Mouse (Mus musculus): ENCODE data around the gene Pla2g15. TPM values are rescaled to one million over a fixed set of nuclear protein-coding genes. Genes with fewer than 3 reads are reported as not detected.

Pla2g15 gene
- polyA plus RNA-seq, 1 experiment from 2014 or later = 13.5 TPM

DNA sequence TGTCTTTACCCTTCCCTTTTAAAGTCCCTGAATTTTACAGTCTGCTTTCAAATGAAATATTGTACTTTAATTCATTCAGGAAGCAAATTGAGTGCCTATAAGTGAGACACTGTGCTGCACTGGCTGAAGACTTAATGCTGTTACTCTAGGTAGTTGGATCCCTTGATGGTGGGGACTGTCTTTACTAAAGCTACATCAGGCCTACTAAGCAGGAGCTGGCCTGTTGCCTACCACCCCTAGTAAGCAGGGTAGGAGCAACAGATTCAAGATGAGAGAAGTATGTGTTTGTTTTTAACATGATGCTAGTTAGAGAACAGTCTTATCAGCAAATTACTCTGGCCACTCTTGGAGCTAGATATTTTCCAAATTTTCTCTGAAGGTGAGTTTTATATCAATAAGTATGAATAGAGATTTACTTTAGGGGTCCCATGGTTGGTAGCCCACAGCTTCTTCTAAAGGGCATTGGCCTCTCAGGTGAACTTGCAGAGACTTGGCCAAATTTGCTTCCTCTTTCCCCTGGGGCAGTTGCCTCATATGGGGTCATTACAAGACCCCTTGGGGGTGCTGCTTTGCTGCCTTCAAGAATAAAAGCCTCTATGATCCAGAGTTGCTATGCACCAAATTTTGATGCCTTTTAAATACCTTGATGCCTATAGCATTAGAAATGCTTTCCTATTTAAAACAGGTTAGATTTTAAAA is 20.8 kb upstream of the Pla2g15 start:
- DNase-seq (ENCODE audit: low spot score) = no peak
- H3K36me3 ChIP-seq = peaks cover 68% of the 10 kb centered on the region

DNA sequence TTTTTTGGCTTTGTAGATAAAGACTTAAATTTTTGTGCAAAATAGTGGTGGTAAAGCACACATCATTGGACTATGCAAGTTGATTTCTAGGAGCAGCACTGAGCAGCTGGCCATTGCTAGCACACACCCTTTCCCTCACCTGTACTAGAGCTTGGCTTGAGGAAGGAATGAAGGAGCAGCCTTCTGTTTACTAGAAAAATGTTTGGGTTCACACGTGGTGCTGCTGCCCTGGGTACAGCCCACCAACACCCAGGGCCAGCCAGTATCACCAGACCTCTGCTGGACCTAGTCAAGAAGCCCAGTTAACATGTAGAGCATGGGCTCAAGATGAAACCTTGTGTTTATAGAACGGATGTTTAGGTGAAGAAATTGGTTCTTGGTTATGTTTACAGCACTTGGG is 20.2 kb upstream of the Pla2g15 start:
- Histone ChIP-seq H3K36me3 (peaks cover 68% of the 10 kb centered on the region), H3K4me3 (no peak overlapping the region)
- 88% methylated on average over 2 of the region's 2 CpGs for WGBS

More for the DNA sequence above, 20.8 kb upstream of the Pla2g15 start:
- H3K27ac ChIP-seq (replicated peaks) = no peak overlapping the region
- no peaks in the 10 kb centered on the region for H3K9me3 ChIP-seq (replicated peaks)
- H3K4me3 ChIP-seq = no peak overlapping the region
- peaks cover 25% of the 10 kb centered on the region for H3K27me3 ChIP-seq (ENCODE audit: low read depth, poor library complexity, severe bottlenecking)
- H3K4me1 ChIP-seq = no peaks in the 10 kb centered on the region

DNA sequence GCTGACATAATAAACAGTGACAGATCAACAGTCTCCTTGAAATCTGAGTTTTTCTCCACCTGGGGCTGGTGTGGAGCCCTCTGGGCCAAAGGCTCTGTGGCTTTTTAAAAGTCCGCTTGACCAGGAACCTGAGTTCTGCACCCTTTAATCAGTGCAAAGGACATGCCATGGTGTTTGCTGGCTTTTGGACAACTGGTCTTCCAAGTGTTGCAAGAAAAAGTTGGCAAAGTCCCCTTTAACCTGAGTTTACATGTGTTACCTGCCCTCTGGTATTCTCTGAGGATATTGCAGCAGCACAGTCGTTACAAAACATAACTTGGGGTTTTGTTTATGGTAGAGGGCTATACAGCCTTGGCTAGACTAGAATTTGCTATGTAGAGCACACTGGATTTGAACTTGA is 19.7 kb upstream of the Pla2g15 start:
- WGBS = 87% methylated on average over 2 of the region's 2 CpGs
- peaks cover 68% of the 10 kb centered on the region for H3K36me3 ChIP-seq
- no peaks in the 10 kb centered on the region for H3K9me3 ChIP-seq (replicated peaks)
- H3K4me1 ChIP-seq = peaks cover 7% of the 10 kb centered on the region; the same call in 1 of the 2 replicates
- peaks cover 36% of the 10 kb centered on the region for H3K27me3 ChIP-seq (ENCODE audit: low read depth, poor library complexity, severe bottlenecking)
- no peak overlapping the region for H3K27ac ChIP-seq (replicated peaks)
- H3K4me3 ChIP-seq = no peak overlapping the region
- DNase-seq (ENCODE audit: low spot score) = no peak

More for the DNA sequence above, 20.2 kb upstream of the Pla2g15 start:
- DNase-seq (ENCODE audit: low spot score) = no peak
- H3K27ac ChIP-seq (replicated peaks) = no peak overlapping the region
- peaks cover 4% of the 10 kb centered on the region; the same call in 1 of the 2 replicates for H3K4me1 ChIP-seq
- H3K9me3 ChIP-seq (replicated peaks) = no peaks in the 10 kb centered on the region
- peaks cover 31% of the 10 kb centered on the region for H3K27me3 ChIP-seq (ENCODE audit: low read depth, poor library complexity, severe bottlenecking)

DNA sequence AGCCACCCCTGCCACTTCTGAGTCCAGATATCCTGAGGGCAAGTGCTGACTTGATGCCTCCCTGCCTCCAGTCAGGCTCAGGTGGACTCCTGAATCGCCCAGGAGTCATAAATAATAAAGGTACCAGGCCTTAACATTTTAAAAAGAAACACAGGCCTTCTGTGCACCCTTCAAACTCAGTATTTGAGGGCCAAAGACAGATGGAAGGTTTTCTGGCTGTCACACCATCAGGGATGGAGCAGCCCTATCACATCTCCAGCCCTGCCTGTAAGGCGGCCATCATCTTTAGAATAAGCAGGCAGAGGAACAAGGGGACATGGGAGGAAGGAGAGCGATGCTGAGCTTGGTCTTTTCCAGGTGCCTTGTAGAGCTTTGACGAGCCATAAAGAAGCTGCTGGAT is 19.2 kb upstream of the Pla2g15 start:
- Histone ChIP-seq H3K36me3 (peaks cover 67% of the 10 kb centered on the region), H3K27ac (replicated peaks) (no peak overlapping the region), H3K9me3 (replicated peaks) (no peaks in the 10 kb centered on the region), H3K4me3 (no peak overlapping the region), H3K4me1 (peaks cover 12% of the 10 kb centered on the region), H3K27me3 (ENCODE audit: low read depth, poor library complexity, severe bottlenecking) (peaks cover 41% of the 10 kb centered on the region)
- DNase-seq (ENCODE audit: low spot score) = no peak
- 97% methylated on average over 4 of the region's 4 CpGs for WGBS

DNA sequence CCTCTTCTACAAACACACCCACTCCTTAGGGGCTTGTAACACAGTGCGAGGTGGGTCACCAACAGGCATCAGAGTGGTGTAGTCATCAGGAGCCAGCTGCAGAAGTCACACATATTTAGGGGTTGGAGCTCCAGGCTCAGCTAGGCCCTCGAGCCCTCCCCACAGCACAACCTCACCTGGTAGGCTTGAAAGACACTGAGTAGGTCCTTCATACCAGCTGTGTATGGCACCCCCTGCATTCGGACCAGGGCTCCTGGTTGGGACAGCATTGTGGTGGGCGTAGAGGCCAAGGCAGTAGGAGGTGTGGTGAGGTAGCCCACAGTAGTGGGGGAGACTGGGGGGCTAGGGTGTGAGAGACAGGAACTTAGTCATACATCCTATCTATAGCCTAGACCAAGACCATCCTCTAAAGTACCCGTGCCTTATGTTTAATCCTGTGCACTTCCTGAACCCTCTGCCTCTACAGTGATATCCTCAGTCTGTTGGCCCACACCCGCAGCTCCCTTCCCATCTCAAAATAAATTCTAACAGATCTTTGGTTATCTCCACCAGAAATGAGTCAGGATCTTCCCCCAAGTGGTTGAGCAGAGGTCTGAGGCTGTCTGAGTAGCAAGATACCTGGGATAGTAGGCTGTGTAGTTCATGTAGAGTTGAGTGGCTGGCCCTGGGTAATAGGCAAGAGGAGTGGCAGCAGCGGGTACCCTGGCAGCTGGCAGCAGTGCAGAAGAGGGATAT is 18.5 kb upstream of the Pla2g15 start:
- Histone ChIP-seq H3K36me3 (peaks cover 64% of the 10 kb centered on the region), H3K9me3 (replicated peaks) (no peaks in the 10 kb centered on the region)
- 93% methylated on average over 7 of the region's 7 CpGs for WGBS

DNA sequence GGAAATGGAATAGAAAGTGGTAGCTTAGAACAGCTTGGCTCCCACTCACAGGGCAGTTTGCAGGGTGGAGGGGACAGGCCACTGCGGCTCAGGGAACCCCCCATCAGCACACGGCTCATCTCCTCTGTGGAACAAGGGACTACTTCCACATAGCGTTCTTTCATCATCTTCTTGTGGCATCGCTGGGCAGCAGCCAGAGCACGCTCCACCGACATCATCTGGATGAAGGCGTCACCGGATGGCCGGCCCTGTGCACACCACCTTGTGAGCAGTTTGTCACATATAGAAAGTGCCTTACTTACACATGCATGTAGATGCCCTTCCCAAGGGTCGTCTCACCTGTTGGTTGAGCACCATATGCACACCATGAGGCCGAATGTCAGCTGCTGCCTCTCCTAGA is 17.8 kb upstream of the Pla2g15 start:
- Histone ChIP-seq H3K36me3 (peaks cover 57% of the 10 kb centered on the region), H3K9me3 (replicated peaks) (no peaks in the 10 kb centered on the region), H3K4me1 (peaks cover 26% of the 10 kb centered on the region), H3K4me3 (no peak overlapping the region), H3K27ac (replicated peaks) (no peak overlapping the region), H3K27me3 (ENCODE audit: low read depth, poor library complexity, severe bottlenecking) (peaks cover 54% of the 10 kb centered on the region)
- 92% methylated on average over 11 of the region's 11 CpGs for WGBS
- no peak for DNase-seq (ENCODE audit: low spot score)

More for the DNA sequence above, 18.5 kb upstream of the Pla2g15 start:
- Histone ChIP-seq H3K27me3 (ENCODE audit: low read depth, poor library complexity, severe bottlenecking) (peaks cover 47% of the 10 kb centered on the region), H3K4me3 (no peak overlapping the region), H3K4me1 (peaks cover 18% of the 10 kb centered on the region), H3K27ac (replicated peaks) (no peak overlapping the region)
- DNase-seq (ENCODE audit: low spot score) = no peak

DNA sequence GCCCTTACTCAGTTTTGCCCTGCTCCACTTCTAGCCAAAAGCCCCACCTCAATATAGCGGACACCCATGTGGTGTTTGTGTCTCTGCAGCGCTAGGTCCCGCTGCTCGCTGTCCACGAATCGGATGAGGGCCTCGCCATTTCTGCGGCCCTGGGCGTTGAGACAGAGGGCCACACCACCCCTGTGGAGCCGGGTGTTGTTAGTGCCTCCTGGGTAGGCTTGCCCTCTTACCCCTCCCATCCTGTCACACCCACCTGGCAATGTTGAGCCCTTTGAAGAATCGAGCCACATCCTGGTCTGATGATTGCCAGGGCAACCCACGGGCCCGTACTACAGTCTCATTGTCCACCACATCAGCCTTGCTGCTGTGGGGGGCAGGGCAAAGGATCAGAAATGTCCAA is 16.7 kb upstream of the Pla2g15 start:
- peaks cover 37% of the 10 kb centered on the region for H3K4me1 ChIP-seq
- H3K4me3 ChIP-seq = no peak overlapping the region
- H3K36me3 ChIP-seq = peaks cover 48% of the 10 kb centered on the region
- H3K27me3 ChIP-seq (ENCODE audit: low read depth, poor library complexity, severe bottlenecking) = peaks cover 66% of the 10 kb centered on the region
- DNase-seq (ENCODE audit: low spot score) = no peak
- H3K27ac ChIP-seq (replicated peaks) = no peak overlapping the region
- 74% methylated on average over 13 of the region's 13 CpGs for WGBS
- no peaks in the 10 kb centered on the region for H3K9me3 ChIP-seq (replicated peaks)

DNA sequence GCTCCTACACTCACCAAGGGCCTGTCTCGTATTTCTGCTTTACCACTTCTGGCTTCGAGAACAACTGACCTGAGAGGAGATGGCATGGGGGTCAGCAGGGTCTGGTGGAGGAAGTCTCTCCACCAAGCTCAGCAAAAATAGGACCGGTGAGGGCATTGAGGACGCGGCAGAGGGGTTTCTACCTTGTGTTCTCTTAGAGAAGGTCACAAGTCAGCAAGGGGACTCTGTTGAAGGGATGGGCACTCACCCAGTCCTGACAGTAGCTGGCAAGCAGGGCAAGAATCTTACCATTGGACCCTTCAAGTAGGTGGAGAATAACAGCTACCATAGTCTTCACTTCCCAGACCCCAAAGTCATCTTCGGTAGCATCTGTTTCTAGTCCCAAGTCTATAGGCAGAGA is 16.3 kb upstream of the Pla2g15 start:
- peaks cover 70% of the 10 kb centered on the region for H3K27me3 ChIP-seq (ENCODE audit: low read depth, poor library complexity, severe bottlenecking)
- no peaks in the 10 kb centered on the region for H3K9me3 ChIP-seq (replicated peaks)
- peaks cover 44% of the 10 kb centered on the region for H3K36me3 ChIP-seq
- 75% methylated on average over 6 of the region's 6 CpGs for WGBS
- H3K4me1 ChIP-seq = peaks cover 37% of the 10 kb centered on the region
- DNase-seq (ENCODE audit: low spot score) = no peak
- no peak overlapping the region for H3K27ac ChIP-seq (replicated peaks)
- H3K4me3 ChIP-seq = no peak overlapping the region

DNA sequence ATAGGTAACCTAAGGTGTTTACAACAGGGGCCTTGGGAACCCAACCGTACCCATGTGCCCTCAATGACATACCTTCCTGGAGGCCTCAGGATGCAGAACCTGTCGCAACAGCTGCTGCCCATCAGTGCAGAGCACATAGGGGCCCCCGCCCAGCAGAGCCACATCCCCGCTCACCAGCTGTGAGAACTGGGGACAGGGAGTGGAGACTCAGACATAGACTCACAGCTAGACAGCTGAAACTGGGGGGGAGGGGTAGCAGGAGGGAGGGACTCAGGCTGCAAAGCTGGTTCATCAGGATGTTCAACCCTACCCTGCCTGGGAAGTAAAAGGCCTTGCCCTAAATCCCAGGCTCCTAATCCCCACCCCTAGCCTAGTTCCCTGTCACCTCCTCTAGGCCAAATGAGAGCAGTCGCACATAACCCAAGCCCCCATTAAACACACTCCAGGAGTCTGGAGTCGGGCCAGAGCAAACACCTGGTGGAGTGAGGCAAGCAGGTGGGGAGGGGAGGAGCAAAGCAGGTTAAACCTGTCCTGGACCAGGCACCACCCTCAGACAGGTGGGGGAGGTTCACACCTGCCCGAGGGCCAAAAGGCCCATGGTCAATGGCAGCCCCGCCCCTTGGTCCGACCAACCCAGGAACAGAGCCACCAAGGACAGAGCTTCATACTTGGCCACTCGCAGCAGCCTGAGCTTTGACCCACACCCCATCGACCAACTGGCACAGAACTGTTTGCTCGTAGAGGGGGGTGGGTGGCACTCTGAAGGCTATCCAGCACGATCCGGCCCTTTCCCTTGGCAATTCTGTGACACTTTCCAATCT is 15.2 kb upstream of the Pla2g15 start:
- no peak overlapping the region for H3K27ac ChIP-seq (replicated peaks)
- no peak for DNase-seq (ENCODE audit: low spot score)
- H3K27me3 ChIP-seq (ENCODE audit: low read depth, poor library complexity, severe bottlenecking) = peaks cover 80% of the 10 kb centered on the region
- no peaks in the 10 kb centered on the region for H3K9me3 ChIP-seq (replicated peaks)
- WGBS = 25% methylated on average over 14 of the region's 14 CpGs
- H3K36me3 ChIP-seq = peaks cover 34% of the 10 kb centered on the region
- H3K4me3 ChIP-seq = peak overlapping the region; percentile 5; the same call in 1 of the 2 replicates
- peaks cover 37% of the 10 kb centered on the region for H3K4me1 ChIP-seq

DNA sequence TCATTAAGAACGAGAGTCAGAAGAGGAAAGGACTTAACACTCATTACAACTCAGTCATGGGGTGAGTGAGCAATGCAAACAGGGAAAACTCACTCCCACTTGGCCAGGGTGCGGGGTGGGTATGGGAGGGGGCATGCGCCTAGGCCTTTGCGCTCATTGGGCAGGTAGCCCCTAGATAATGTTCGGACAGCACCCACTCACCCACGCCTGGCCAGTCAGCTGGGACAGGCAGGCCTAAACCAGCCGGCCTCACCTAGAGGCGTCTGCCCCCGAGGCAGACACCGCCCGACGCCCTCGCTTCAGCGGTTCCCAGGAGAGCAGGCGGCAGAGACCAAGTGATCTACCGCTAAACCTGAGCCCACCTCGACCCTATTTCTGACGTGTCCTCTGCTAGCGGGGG is 14.5 kb upstream of the Pla2g15 start:
- Histone ChIP-seq H3K4me1 (peaks cover 37% of the 10 kb centered on the region), H3K4me3 (peak overlapping the region; percentile 60), H3K36me3 (peaks cover 27% of the 10 kb centered on the region), H3K27ac (replicated peaks) (no peak overlapping the region), H3K9me3 (replicated peaks) (no peaks in the 10 kb centered on the region), H3K27me3 (ENCODE audit: low read depth, poor library complexity, severe bottlenecking) (peaks cover 86% of the 10 kb centered on the region)
- WGBS = 5% methylated on average over 19 of the region's 19 CpGs
- no peak for DNase-seq (ENCODE audit: low spot score)

DNA sequence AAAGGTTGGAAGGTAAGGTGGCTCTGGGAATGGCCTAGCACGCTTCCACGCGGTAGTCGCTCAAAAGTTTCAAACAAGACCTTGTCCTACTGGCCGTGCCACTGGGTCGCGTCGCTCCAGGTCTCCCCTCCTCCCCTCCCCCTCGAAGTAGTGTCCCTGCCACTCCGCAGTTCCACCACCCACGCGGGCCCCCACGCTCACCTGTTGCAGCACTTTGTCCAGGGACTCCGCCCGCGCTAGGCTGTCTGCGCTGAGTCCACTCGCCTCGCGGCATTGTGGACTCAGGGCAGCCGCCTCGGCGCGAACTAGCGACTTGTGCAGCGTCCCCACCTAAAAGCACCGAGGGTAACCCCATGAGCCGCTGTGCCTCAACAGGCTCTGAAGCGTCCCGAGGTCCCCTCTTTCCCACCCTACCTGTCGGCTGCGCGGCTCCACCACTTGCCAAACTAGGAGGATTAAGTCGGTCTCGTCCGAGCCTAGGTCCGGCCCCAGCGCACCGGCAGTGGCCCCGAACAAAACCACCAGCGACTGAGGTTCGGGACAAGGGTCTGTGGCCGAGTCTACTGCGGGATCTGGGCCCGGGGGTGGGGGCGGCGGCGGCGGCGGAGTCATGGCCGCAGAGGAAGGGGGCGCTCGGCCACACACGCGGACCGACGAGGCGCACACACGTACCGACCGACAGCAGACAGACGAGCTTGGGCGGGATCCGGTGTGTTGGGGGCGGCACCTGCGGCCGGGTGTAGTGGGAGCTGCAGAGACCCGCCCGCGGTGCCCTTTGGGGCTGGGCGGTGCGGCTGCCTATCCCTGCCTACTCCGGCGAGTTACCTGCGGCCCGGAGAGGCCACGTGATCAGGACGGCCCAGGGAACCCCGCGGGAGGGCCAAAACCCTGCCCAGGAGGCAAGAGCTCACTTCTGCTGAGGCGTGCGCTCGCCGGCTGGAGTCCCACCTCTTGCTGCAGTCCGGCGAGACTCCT is 13.8 kb upstream of the Pla2g15 start, which contains the start of gene Esrp2:
Esrp2 (minus strand) TSS at position 819 of the 975 bp plus-strand sequence.
- peaks cover 19% of the 10 kb centered on the region for H3K36me3 ChIP-seq
- peak; percentile 48 for DNase-seq (ENCODE audit: low spot score)
- H3K4me3 ChIP-seq = peak within 1 kb of the TSS; percentile 60
- H3K27me3 ChIP-seq (ENCODE audit: low read depth, poor library complexity, severe bottlenecking) = peaks cover 86% of the 10 kb centered on the region
- 1% methylated on average over 86 of the region's 86 CpGs for WGBS
- peaks cover 37% of the 10 kb centered on the region for H3K4me1 ChIP-seq
- no peaks in the 10 kb centered on the region for H3K9me3 ChIP-seq (replicated peaks)
- H3K27ac ChIP-seq (replicated peaks) = no peak within 1 kb of the TSS; the same call in 1 of the 2 replicates
